Mouse (Mus musculus) thymus, postnatal 36 days (tissue): ENCODE measurements around the gene Psmb7.
A peak's percentile ranks its signal among the peaks of the same experiment; 100 is the strongest.

Experiments used
- DNase-seq, 2 experiments: peaks; one replicate each; pipeline ENCODE4 v3.0.0; 2022; ENCODE audit warnings: mixed read lengths in 2 of 2

Psmb7 gene

DNA sequence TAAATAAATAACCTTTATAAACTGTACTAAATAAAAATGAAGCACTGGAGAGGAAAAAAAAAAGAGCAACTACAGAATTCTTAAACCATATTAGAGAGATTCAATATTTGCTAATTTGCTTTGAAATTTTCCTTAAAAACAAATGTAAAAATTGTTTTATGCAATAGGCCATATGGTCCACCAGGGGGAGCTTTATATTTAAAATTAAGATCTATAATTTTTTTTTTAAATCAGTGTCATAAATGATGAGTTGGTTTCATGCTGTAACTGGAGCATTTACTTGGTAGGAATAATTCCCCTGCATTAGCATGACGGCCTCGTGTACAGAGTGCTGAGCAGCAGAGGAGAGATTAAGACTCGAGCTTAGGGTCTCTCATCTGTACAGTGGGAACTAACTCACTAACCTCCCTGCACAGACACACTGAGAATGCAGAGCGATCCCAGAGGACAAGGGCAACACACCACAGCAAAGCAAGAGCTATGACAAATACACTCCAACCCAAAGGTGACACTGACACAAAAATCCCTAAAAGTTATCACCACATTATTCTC, 6.1 kb downstream of the Psmb7 start:
- no peak for DNase-seq

GRCm38 (mm10) chr2:38630574-38630973, 13.3 kb downstream of the Psmb7 start:
- DNase-seq = no peak

DNA sequence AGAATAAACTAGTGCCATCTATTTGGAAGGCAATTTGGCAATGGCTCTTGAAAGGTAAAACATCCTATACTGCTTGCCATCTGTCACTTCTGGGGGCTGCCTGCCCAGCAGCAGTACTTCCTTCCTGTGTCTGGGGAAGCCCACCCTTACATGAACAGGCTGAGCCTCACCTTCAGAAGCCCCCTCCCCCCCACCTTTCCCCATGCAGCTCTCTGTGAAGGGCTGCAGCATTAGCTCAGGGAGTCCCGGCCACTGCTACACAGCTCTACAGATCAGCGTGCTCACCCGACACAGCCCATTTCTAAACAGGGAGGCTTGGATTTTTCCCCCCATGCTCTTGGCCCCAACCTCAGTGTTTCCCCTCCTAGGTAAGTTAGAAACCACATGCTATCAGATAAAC, 14.4 kb downstream of the Psmb7 start:
- no peak for DNase-seq

DNA sequence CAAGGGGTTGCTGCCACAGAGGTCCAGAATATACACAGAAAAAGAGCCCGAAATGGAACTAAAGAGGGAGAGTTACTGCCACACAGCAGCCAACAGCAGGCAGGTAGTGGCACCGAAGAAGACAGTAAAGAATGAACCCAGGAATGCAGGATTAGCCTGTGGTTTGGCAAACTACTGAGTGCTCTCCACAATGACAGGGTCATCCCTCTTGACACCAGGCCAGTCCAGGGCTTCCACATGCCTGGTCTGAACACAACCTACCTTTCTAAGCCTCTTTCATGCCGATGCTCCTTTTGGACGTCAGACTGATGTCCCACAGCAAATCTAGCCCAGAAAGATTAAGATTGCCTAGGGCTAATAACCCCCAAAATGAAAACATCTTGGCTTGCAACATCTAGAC, 15.1 kb downstream of the Psmb7 start:
- DNase-seq = no peak

DNA sequence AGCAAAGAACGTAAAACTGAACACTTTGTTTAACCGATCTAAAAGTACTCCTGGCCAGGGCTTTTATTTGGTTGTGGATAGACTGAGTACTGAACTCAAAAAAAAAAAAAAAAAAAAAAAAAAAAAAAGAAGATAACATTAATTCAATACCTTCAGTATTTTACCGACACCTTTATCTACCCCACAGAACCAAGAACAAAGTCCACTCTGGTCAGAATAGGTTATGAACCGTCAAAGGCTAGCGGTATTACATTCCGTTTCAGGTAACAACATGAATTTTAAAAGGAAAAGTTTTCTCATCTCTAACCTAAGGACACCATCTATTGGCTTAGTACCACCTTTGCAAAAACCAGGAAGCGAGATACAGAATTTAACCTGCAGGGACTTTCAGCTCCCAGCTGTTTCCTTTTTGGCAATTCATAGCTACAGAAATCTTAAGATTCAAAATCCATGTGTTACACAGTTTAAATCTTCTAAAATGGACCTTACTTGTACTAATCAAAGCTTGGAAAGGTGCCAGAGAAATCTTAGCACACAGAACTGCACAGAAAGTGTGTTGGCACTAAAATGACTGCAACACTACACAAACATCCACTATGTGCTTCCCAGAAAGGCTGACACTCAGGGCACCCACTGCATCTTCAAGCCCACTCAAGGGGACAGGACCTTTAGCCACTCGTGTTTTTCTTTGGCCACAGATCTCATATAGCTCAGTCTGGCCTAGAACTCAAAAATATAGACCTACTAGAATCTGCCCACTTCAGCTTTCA, 19.9 kb downstream of the Psmb7 start:
- no peak for DNase-seq

DNA sequence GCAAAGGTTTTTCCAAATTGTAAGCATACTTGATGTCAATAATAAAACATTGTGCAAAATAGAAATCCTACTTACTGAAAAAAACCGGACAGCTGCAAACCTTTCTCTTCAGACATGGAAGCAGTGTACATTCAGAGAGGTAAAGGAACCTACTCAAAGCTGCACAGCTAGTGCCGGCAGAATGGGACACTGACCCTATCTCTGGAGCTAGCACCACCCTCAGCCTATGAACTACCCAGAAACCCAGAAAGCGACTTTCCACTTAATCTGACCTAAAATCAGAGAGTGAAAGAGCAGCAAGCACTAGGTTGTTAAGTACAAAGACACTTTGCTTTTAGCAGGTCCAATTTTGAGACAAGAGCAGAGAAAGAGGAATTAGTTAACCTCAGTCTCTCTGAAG, 20.5 kb downstream of the Psmb7 start:
- DNase-seq = no peak

DNA sequence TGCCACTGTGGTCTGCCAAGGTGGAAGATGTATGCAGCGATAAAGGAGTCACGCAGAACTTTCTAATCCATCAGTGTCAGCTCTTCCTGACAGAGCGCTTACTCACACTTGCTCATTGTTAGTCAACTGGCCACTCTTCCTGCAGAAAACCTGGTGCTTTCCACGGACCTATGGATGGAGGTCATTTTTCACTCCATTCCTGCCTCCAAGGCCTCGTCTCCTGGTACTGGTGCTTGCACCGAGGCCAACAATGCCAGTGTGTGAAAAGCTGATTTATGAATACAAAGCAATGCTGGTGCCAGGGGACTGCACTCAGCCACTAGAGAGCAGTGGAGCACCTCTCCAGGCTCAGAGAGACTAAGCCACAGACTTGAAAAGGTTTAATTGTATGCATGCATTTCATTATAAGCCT, 22.3 kb downstream of the Psmb7 start:
- no peak for DNase-seq

GRCm38 (mm10) chr2:38621076-38621475, 22.8 kb downstream of the Psmb7 start:
- DNase-seq = no peak

DNA sequence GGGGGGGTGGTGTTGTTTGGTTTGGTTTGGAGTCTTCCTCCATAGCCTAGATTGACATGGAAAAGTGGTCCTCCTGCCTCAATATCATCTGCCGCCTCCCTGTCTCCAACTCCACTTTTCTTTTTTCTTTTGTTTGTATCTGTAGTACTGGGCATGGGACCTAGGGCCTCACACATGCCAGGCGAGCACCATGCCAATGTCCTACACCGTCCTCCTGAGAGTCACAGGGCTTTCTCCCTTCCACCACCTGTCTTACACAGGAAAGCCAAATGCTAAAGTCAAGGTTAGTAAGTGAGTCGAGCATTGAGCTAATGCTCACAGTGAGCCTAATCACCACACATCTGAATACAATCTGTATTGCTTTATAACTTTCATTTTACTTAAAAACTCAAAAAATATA, 24.1 kb downstream of the Psmb7 start:
- no peak for DNase-seq

DNA sequence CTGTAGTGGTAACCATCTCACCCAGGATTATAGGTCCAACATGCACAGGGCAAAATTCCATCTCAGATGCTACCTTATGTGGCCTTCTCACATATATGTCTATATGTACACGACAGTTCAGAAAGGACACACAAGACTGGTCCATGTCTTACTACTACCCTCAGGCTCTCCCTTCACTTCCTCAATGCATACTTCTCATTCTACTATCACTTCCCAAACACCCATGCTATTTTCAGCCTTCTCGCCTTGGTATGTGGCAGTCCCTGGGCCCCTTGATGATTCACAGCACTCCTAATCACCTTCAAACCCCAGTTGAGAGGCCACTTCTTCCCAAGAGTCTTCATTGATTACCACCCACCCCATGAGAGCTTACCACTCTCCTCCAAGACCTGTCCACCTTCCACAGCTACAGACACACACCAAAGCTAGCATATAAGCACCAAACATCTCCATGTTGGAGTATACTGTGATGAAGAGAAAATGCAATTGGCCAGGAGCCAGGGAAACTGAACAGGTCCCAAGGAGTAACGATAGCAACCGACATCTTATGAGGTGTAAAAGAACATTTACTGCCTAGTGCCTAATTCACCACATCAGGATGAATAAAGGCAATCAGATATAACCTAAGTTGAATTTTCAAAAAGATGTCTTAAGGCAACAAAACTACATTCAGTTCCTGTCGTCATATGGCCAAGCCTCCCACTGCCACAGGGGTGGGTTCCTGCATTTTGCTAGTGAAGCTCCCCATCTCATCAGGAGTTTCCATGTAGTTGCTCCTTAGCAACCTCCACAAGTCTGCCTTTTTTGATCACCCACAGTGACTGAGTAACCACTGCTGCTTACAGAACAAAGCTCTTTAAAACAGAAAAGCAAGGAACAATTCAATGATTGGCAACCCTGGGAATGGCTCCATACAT, 26.7 kb downstream of the Psmb7 start:
- DNase-seq = no peak

DNA sequence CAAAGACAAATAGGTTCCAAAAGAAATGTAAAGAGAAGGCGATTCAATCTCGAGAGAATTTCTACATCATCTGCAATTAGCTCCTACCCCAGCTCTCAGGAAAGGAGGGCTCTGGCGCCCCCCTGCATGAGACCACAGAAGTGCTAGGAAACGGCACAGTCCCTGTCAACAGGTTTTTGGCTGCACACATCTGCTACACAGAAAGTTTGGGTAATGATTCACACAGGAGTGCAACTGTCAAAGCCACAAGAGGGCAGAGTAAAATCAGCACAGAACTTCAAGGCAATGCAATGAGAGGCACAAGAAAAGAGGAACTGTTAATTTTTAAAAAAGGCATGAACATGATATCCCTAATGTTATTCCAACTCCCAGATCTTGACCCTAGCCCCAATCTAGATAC, 27.8 kb downstream of the Psmb7 start:
- DNase-seq = peak; percentile 21 to 26

GRCm38 (mm10) chr2:38614437-38614836, 29.4 kb downstream of the Psmb7 start:
- DNase-seq = no peak

GRCm38 (mm10) chr2:38613576-38613975, 30.3 kb downstream of the Psmb7 start:
- DNase-seq = no peak

DNA sequence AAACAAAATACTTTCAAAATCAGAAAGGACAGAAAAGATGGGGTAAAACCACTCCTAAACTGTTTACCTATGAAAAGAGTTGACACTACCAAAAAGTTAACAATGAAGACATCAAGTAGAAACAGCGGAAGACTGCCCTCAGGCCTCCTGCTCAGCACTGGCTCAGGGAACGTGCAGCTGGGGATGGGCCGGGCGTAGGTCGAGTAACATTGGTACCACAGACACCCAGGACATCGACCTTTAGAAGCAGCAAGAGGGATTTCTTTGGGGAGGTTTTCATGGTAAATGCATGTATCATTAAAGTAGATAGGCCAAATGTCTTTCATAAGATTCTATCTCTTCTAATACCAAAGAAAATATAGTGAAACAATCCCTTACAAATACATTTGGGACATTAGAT, 31.3 kb downstream of the Psmb7 start:
- no peak for DNase-seq

DNA sequence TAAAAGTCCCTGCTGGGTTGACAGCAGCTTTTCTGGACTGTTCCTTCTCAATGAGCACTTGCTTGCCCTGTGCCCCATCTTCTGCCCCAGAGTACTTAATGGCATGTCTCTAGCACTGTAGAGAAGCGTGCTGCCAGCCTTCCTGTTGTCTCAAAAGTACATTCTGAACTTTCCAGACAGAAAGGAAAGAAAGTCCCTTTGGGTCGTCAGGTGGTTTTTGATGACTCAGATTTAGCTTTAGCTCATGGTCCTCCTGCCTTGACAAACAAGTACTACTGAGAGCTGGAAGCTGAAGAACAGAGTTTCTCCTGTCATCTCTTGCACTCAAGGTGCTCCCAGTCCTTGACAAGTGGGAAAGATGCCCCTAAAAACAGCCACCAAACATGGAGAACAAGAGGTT, 33.7 kb downstream of the Psmb7 start:
- DNase-seq = no peak

- DNase-seq = no peak
Measured at GRCm38 (mm10) chr2:38609310-38609709, 34.6 kb downstream of the Psmb7 start.

- no peak for DNase-seq
Measured at GRCm38 (mm10) chr2:38608831-38609309, 35.0 kb downstream of the Psmb7 start.

DNA sequence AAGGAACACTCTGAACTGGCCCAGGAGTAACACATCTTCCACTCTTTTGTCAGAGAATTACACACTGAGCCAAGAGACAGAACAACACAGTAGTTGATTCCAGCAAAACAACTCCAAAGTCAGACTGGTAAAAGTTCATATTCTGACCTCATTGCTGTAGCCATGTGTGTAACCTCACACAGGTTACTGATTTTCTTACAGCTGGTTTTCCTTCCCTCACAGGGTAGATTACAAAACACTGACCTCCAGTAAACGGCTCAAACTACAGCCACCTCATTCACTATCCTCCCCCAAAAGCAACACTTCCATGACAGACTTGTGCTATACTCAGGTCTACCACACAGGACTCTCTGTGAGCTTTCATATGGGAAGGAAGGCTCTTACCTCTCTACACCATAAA, 36.2 kb downstream of the Psmb7 start:
- DNase-seq = no peak

DNA sequence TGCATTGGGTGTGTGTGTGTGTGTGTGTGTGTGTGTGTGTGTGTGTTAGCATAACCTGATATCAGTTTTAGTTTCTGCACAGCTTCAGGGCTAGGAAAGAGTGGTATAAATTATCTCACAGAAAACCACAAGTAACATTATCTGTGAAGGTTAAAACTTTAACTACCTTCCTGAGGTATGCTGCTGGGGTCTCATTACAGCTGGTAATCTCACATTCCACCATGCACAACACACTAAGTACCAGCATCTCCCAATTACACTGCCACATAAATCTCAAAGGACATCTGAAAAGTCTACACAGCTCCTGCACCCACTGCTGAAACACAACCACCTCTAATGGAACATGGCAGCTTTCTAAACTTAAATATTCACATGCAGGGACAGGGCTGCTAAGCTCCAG, 43.0 kb downstream of the Psmb7 start:
- no peak for DNase-seq

- DNase-seq = no peak
Measured at GRCm38 (mm10) chr2:38598395-38598794, 45.5 kb downstream of the Psmb7 start.

GRCm38 (mm10) chr2:38597896-38598295, 46.0 kb downstream of the Psmb7 start:
- DNase-seq = no peak

- DNase-seq = no peak
Measured at GRCm38 (mm10) chr2:38594874-38595273, 49.0 kb downstream of the Psmb7 start.

DNA sequence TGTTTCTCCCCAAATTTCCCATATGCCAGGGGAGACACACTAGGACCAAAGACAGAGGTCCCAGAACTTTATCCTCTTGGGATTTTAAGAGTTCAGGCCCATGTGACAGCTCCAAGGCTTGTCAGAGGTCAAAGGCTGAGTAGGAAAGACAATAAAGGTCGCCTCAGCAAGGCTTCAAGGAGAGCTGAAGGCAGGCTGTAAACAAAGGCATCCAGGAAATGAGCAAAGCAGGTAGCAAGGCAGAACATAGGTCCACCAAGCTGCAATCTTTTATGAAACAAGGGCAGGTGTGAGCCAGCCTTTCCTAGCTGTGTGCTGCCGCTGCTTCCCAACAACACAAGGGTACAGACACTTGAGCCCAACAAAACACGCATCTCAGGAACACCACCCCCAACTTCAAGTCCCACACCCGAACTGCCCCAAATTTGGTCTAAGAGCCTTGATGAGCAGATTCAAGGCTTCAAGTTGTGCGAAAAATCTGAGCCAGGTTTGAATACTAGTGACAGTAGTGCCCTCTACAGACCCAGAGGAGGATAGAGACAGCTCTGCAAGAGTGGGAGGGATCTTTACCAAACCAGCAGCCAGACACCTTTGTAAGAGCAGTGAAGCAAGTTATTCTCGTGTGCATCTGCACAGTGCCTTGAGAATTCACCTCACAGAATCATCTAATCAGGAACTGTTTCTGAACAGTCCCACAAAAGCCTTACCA, 52.0 kb downstream of the Psmb7 start:
- DNase-seq = no peak
